Mouse (Mus musculus): ENCODE data around the gene Tmem8b.

- no peak for TF ChIP-seq CTCF (IDR thresholded peaks at IDR 0.05; ENCODE audit: low read depth, low read length)
- no peak for TF ChIP-seq GATA1 (IDR thresholded peaks at IDR 0.05; ENCODE audit: borderline replicate concordance, low read length)
- no peak for TF ChIP-seq GATA2 (IDR thresholded peaks at IDR 0.05; ENCODE audit: borderline replicate concordance, low read depth, low read length)
- TF ChIP-seq TAL1 (conservative IDR thresholded peaks at IDR 0.05; ENCODE audit: low read depth, low read length): no peak
- no peak for TF ChIP-seq POLR2AphosphoS5 (IDR thresholded peaks at IDR 0.05; ENCODE audit: insufficient replicate concordance, low read depth, low read length)
Measured at GRCm38 (mm10) chr4:43693806-43694241, 25.1 kb downstream of the Tmem8b start.

All from G1E (cell line).